Mouse (Mus musculus): ENCODE measurements around the gene Otulinl. TPM values are rescaled to one million over a fixed set of nuclear protein-coding genes. Genes with fewer than 3 reads are reported as not detected.
A peak's percentile ranks its signal among the peaks of the same experiment; 100 is the strongest.

The Otulinl gene
- total RNA-seq, 1 experiment = 1.7 TPM

GRCm38 (mm10) chr15:27708968-27709612, 27.7 kb upstream of the Otulinl start:
- DNase-seq (ENCODE audit: low read depth, low spot score) = no peak
- no peak overlapping the region for H3K4me3 ChIP-seq (ENCODE audit: insufficient read depth in 1 of 2, low read depth in 1 of 2, low read length in 2 of 2, poor library complexity in 1 of 2, severe bottlenecking in 1 of 2)
- no peak overlapping the region for H3K9ac ChIP-seq (ENCODE audit: insufficient read depth, low read depth, low read length, poor library complexity, severe bottlenecking)
- no peaks in the 10 kb centered on the region for H3K4me1 ChIP-seq (ENCODE audit: control insufficient read depth in 2 of 2, insufficient read depth in 2 of 2, low read length in 2 of 2, poor library complexity in 1 of 2)
- TF ChIP-seq HCFC1 (IDR thresholded peaks at IDR 0.05; ENCODE audit: borderline replicate concordance, insufficient read depth, low read length) = no peak
- TF ChIP-seq MAFK (IDR thresholded peaks at IDR 0.05; ENCODE audit: insufficient read depth, low read depth, low read length) = no peak
- no peak for TF ChIP-seq ZC3H11A (IDR thresholded peaks at IDR 0.05; ENCODE audit: borderline replicate concordance, low read depth, low read length)
- no peak for TF ChIP-seq CHD2 (IDR thresholded peaks at IDR 0.05; ENCODE audit: low read depth, low read length)
- TF ChIP-seq ZNF384 (IDR thresholded peaks at IDR 0.05; ENCODE audit: low read depth, low read length) = no peak
- no peaks in the 10 kb centered on the region for H3K9me3 ChIP-seq (ENCODE audit: control insufficient read depth, insufficient read depth, low read depth, low read length)
- in situ Hi-C loops (cut with MboI; ENCODE audit: low sequenced_read_pairs in 2 of 2, unreplicated experiment in 2 of 2) = no loop called here
- H3K36me3 ChIP-seq (ENCODE audit: control insufficient read depth, insufficient read depth, low read length, poor library complexity, severe bottlenecking) = no peaks in the 10 kb centered on the region
- H3K27ac ChIP-seq (ENCODE audit: insufficient read depth, low read depth, low read length, poor library complexity, severe bottlenecking) = no peak overlapping the region

GRCm38 (mm10) chr15:27708499-27708898, 27.1 kb upstream of the Otulinl start:
- Histone ChIP-seq H3K9ac (ENCODE audit: insufficient read depth, low read depth, low read length, poor library complexity, severe bottlenecking) (no peak overlapping the region), H3K27ac (ENCODE audit: insufficient read depth, low read depth, low read length, poor library complexity, severe bottlenecking) (no peak overlapping the region), H3K4me1 (ENCODE audit: control insufficient read depth in 2 of 2, insufficient read depth in 2 of 2, low read length in 2 of 2, poor library complexity in 1 of 2) (no peaks in the 10 kb centered on the region), H3K9me3 (ENCODE audit: control insufficient read depth, insufficient read depth, low read depth, low read length) (no peaks in the 10 kb centered on the region), H3K4me3 (ENCODE audit: insufficient read depth in 1 of 2, low read depth in 1 of 2, low read length in 2 of 2, poor library complexity in 1 of 2, severe bottlenecking in 1 of 2) (no peak overlapping the region), H3K36me3 (ENCODE audit: control insufficient read depth, insufficient read depth, low read length, poor library complexity, severe bottlenecking) (no peaks in the 10 kb centered on the region)
- in situ Hi-C loops (cut with MboI; ENCODE audit: low sequenced_read_pairs in 2 of 2, unreplicated experiment in 2 of 2) = no loop called here
- TF ChIP-seq CHD2 (IDR thresholded peaks at IDR 0.05; ENCODE audit: low read depth, low read length) (no peak), MAFK (IDR thresholded peaks at IDR 0.05; ENCODE audit: insufficient read depth, low read depth, low read length) (no peak), ZNF384 (IDR thresholded peaks at IDR 0.05; ENCODE audit: low read depth, low read length) (0 out of 2 replicates have a peak, but pooled peaks have one; percentile 59), ZC3H11A (IDR thresholded peaks at IDR 0.05; ENCODE audit: borderline replicate concordance, low read depth, low read length) (no peak), HCFC1 (IDR thresholded peaks at IDR 0.05; ENCODE audit: borderline replicate concordance, insufficient read depth, low read length) (no peak)
- no peak for DNase-seq (ENCODE audit: low read depth, low spot score)

GRCm38 (mm10) chr15:27702972-27703313, 21.6 kb upstream of the Otulinl start:
- no peaks in the 10 kb centered on the region for H3K9me3 ChIP-seq (ENCODE audit: control insufficient read depth, insufficient read depth, low read depth, low read length)
- H3K4me3 ChIP-seq (ENCODE audit: insufficient read depth in 1 of 2, low read depth in 1 of 2, low read length in 2 of 2, poor library complexity in 1 of 2, severe bottlenecking in 1 of 2) = no peak overlapping the region
- no peak overlapping the region for H3K27ac ChIP-seq (ENCODE audit: insufficient read depth, low read depth, low read length, poor library complexity, severe bottlenecking)
- no peaks in the 10 kb centered on the region for H3K4me1 ChIP-seq (ENCODE audit: control insufficient read depth in 2 of 2, insufficient read depth in 2 of 2, low read length in 2 of 2, poor library complexity in 1 of 2)
- no peak for DNase-seq (ENCODE audit: low read depth, low spot score)
- H3K9ac ChIP-seq (ENCODE audit: insufficient read depth, low read depth, low read length, poor library complexity, severe bottlenecking) = no peak overlapping the region
- in situ Hi-C loops (cut with MboI; ENCODE audit: low sequenced_read_pairs in 2 of 2, unreplicated experiment in 2 of 2) = no loop called here
- no peaks in the 10 kb centered on the region for H3K36me3 ChIP-seq (ENCODE audit: control insufficient read depth, insufficient read depth, low read length, poor library complexity, severe bottlenecking)
- TF ChIP-seq HCFC1 (IDR thresholded peaks at IDR 0.05; ENCODE audit: borderline replicate concordance, insufficient read depth, low read length) = no peak
- TF ChIP-seq MAFK (IDR thresholded peaks at IDR 0.05; ENCODE audit: insufficient read depth, low read depth, low read length) = no peak
- no peak for TF ChIP-seq ZNF384 (IDR thresholded peaks at IDR 0.05; ENCODE audit: low read depth, low read length)
- no peak for TF ChIP-seq CHD2 (IDR thresholded peaks at IDR 0.05; ENCODE audit: low read depth, low read length)
- no peak for TF ChIP-seq ZC3H11A (IDR thresholded peaks at IDR 0.05; ENCODE audit: borderline replicate concordance, low read depth, low read length)

- TF ChIP-seq ZC3H11A (IDR thresholded peaks at IDR 0.05; ENCODE audit: borderline replicate concordance, low read depth, low read length) (no peak), CHD2 (IDR thresholded peaks at IDR 0.05; ENCODE audit: low read depth, low read length) (no peak), HCFC1 (IDR thresholded peaks at IDR 0.05; ENCODE audit: borderline replicate concordance, insufficient read depth, low read length) (no peak), MAFK (IDR thresholded peaks at IDR 0.05; ENCODE audit: insufficient read depth, low read depth, low read length) (no peak), ZNF384 (IDR thresholded peaks at IDR 0.05; ENCODE audit: low read depth, low read length) (no peak)
- in situ Hi-C loops (cut with MboI; ENCODE audit: low sequenced_read_pairs in 2 of 2, unreplicated experiment in 2 of 2) = no loop called here
- Histone ChIP-seq H3K36me3 (ENCODE audit: control insufficient read depth, insufficient read depth, low read length, poor library complexity, severe bottlenecking) (no peaks in the 10 kb centered on the region), H3K4me3 (ENCODE audit: insufficient read depth in 1 of 2, low read depth in 1 of 2, low read length in 2 of 2, poor library complexity in 1 of 2, severe bottlenecking in 1 of 2) (no peak overlapping the region), H3K27ac (ENCODE audit: insufficient read depth, low read depth, low read length, poor library complexity, severe bottlenecking) (no peak overlapping the region), H3K9ac (ENCODE audit: insufficient read depth, low read depth, low read length, poor library complexity, severe bottlenecking) (no peak overlapping the region), H3K9me3 (ENCODE audit: control insufficient read depth, insufficient read depth, low read depth, low read length) (no peaks in the 10 kb centered on the region), H3K4me1 (ENCODE audit: control insufficient read depth in 2 of 2, insufficient read depth in 2 of 2, low read length in 2 of 2, poor library complexity in 1 of 2) (no peaks in the 10 kb centered on the region)
- no peak for DNase-seq (ENCODE audit: low read depth, low spot score)
Measured at GRCm38 (mm10) chr15:27702031-27702971, 20.9 kb upstream of the Otulinl start.
